Mouse (Mus musculus) macrophage (primary cell): ENCODE results near the gene Nsdhl. TPM values are rescaled to one million over a fixed set of nuclear protein-coding genes. Genes with fewer than 3 reads are reported as not detected.

Experiments used
- H3K27ac ChIP-seq: fragments of 350-480 bp; formaldehyde crosslinking; 2 replicates; pipeline ENCODE4 v1.9.0; 2021
- H3K36me3 ChIP-seq: fragments of 350-480 bp; formaldehyde crosslinking; 2 replicates; pipeline ENCODE4 v1.9.0; 2021; ENCODE audit errors: inconsistent target
- H3K4me3 ChIP-seq: fragments of 350-480 bp; formaldehyde crosslinking; 2 replicates; pipeline ENCODE4 v1.9.0; 2021; ENCODE audit errors: inconsistent target
- H3K79me2 ChIP-seq: fragments of 350-480 bp; formaldehyde crosslinking; 2 replicates; pipeline ENCODE4 v1.9.0; 2021; ENCODE audit errors: inconsistent target
- WGBS: methylation state at CpG from one replicate; pipeline ENCODE4 v1.1.7; 2026; ENCODE audit warnings: inconsistent platforms; ENCODE audit not compliant: missing documents; 5-methylcytosine and 5-hydroxymethylcytosine counted together
- polyA plus RNA-seq: library from polyadenylated mRNA; stranded (reverse); fragments of 250-400 nt; gene quantifications from 3 replicates; pipeline ENCODE4 v1.2.4, GENCODE M21; 2018; ENCODE audit warnings: inconsistent platforms

Nsdhl gene
- polyA plus RNA-seq, 1 experiment from 2014 or later: 17.8 TPM

- no peaks in the 10 kb centered on the region for H3K36me3 ChIP-seq
- no peaks in the 10 kb centered on the region for H3K79me2 ChIP-seq
- 90% methylated on average over 6 of the region's 6 CpGs for WGBS
- H3K27ac ChIP-seq: no peak overlapping the region
- no peak overlapping the region for H3K4me3 ChIP-seq
Measured at GRCm38 (mm10) chrX:72982831-72983230, 64.5 kb downstream of the Nsdhl start.

- H3K4me3 ChIP-seq: no peak overlapping the region
- WGBS: 48% methylated on average over 2 of the region's 2 CpGs
- H3K79me2 ChIP-seq: no peaks in the 10 kb centered on the region
- H3K27ac ChIP-seq: no peak overlapping the region
- no peaks in the 10 kb centered on the region for H3K36me3 ChIP-seq
Measured at GRCm38 (mm10) chrX:72985607-72986006, 67.2 kb downstream of the Nsdhl start.

- Histone ChIP-seq H3K36me3 (no peaks in the 10 kb centered on the region), H3K27ac (no peak within 1 kb of the TSS), H3K4me3 (no peak within 1 kb of the TSS), H3K79me2 (no peaks in the 10 kb centered on the region)
- WGBS: 30% methylated on average over 25 of the region's 45 CpGs
Measured at GRCm38 (mm10) chrX:72986841-72987519, 68.6 kb downstream of the Nsdhl start, which contains the start of gene Zfp185. Zfp185 (plus strand) TSS chrX:72987339.

GRCm38 (mm10) chrX:72987520-72987905 is 69.2 kb downstream of the Nsdhl start:
- H3K36me3 ChIP-seq: no peaks in the 10 kb centered on the region
- H3K27ac ChIP-seq: no peak overlapping the region
- no peaks in the 10 kb centered on the region for H3K79me2 ChIP-seq
- WGBS: 30% methylated on average over 11 of the region's 14 CpGs
- H3K4me3 ChIP-seq: no peak overlapping the region

GRCm38 (mm10) chrX:72988431-72988830 is 70.1 kb downstream of the Nsdhl start:
- Histone ChIP-seq H3K79me2 (no peaks in the 10 kb centered on the region), H3K27ac (no peak overlapping the region), H3K4me3 (no peak overlapping the region), H3K36me3 (no peaks in the 10 kb centered on the region)
- WGBS: 100% methylated on average over 1 of the region's 3 CpGs

GRCm38 (mm10) chrX:72990581-72990980 is 72.2 kb downstream of the Nsdhl start:
- no peaks in the 10 kb centered on the region for H3K36me3 ChIP-seq
- WGBS: 76% methylated on average over 2 of the region's 3 CpGs
- H3K27ac ChIP-seq: no peak overlapping the region

GRCm38 (mm10) chrX:72992291-72992919 is 74.0 kb downstream of the Nsdhl start:
- H3K36me3 ChIP-seq: no peaks in the 10 kb centered on the region
- H3K4me3 ChIP-seq: no peak overlapping the region
- 61% methylated on average over 4 of the region's 5 CpGs for WGBS
- H3K79me2 ChIP-seq: no peaks in the 10 kb centered on the region
- no peak overlapping the region for H3K27ac ChIP-seq

More at GRCm38 (mm10) chrX:72990581-72990980, 72.2 kb downstream of the Nsdhl start:
- no peaks in the 10 kb centered on the region for H3K79me2 ChIP-seq
- H3K4me3 ChIP-seq: no peak overlapping the region

GRCm38 (mm10) chrX:72995542-72995941 is 77.2 kb downstream of the Nsdhl start:
- H3K79me2 ChIP-seq: no peaks in the 10 kb centered on the region
- H3K36me3 ChIP-seq: no peaks in the 10 kb centered on the region
- WGBS: 36% methylated on average over 3 of the region's 3 CpGs
- no peak overlapping the region for H3K27ac ChIP-seq
- no peak overlapping the region for H3K4me3 ChIP-seq

- no CpG with 5 or more reads among the region's 5 CpGs for WGBS
- Histone ChIP-seq H3K4me3 (no peak overlapping the region), H3K36me3 (no peaks in the 10 kb centered on the region), H3K27ac (no peak overlapping the region), H3K79me2 (no peaks in the 10 kb centered on the region)
Measured at GRCm38 (mm10) chrX:73003110-73003509, 84.8 kb downstream of the Nsdhl start.

GRCm38 (mm10) chrX:73005678-73006077 is 87.3 kb downstream of the Nsdhl start:
- no peak overlapping the region for H3K4me3 ChIP-seq
- no peaks in the 10 kb centered on the region for H3K79me2 ChIP-seq
- no peaks in the 10 kb centered on the region for H3K36me3 ChIP-seq
- H3K27ac ChIP-seq: no peak overlapping the region
- WGBS: 93% methylated on average over 4 of the region's 4 CpGs

- Histone ChIP-seq H3K27ac (peak overlapping the region; percentile 62), H3K79me2 (no peaks in the 10 kb centered on the region)
- 30% methylated on average over 15 of the region's 27 CpGs for whole genome bisulfite sequencing
Measured at GRCm38 (mm10) chrX:73007597-73008479, 89.5 kb downstream of the Nsdhl start.

More at GRCm38 (mm10) chrX:73007597-73008479, 89.5 kb downstream of the Nsdhl start:
- no peaks in the 10 kb centered on the region for H3K36me3 ChIP-seq
- H3K4me3 ChIP-seq: no peak overlapping the region; the same call in 1 of the 2 replicates

Other genes with a start within 250 kb of the Nsdhl start
- gene Gabrq, start 93.4 kb upstream of the Nsdhl start, polyA plus RNA-seq: not detected in 3 replicates
- gene Cetn2, start 146 bp upstream of the Nsdhl start, polyA plus RNA-seq: 44.0 to 88.1 TPM (median 45.2 TPM) in 3 replicates
- not detected in 3 replicates for gene Zfp185, start 68.8 kb downstream of the Nsdhl start, polyA plus RNA-seq
- gene Pnma5, start 118.5 kb downstream of the Nsdhl start, polyA plus RNA-seq: not detected in 3 replicates
- gene Pnma3, start 146.2 kb downstream of the Nsdhl start, polyA plus RNA-seq: not detected in 3 replicates
- 1.4 to 5.2 TPM (median 2.2 TPM) in 3 replicates for gene Xlr4a, start 163.9 kb downstream of the Nsdhl start, polyA plus RNA-seq
- 0.35 TPM in 1 of 3 replicates, not detected in the others for gene Xlr3a, start 178.5 kb downstream of the Nsdhl start, polyA plus RNA-seq
- not detected in 3 replicates for gene Gm14685, start 198.5 kb downstream of the Nsdhl start, polyA plus RNA-seq
- not detected in 3 replicates for gene Xlr5b, start 230.2 kb downstream of the Nsdhl start, polyA plus RNA-seq
- not detected in 3 replicates for gene DXBay18, start 230.9 kb downstream of the Nsdhl start, polyA plus RNA-seq